Mouse (Mus musculus) embryonic fibroblast, embryonic 13.5 days (primary cell): ENCODE results near the gene Olfr1390.

Experiments
- CTCF ChIP-seq: IDR thresholded peaks from 2 replicates; pipeline ENCODE4 v1.5.1; 2011; ENCODE audit warnings: mild to moderate bottlenecking, control low read depth, low read length, moderate library complexity, borderline replicate concordance; ENCODE audit not compliant: insufficient read depth
- POLR2A ChIP-seq: IDR thresholded peaks from 2 replicates; pipeline ENCODE4 v1.6.1; 2011; ENCODE audit warnings: low read depth, mild to moderate bottlenecking, control low read depth, low read length, moderate library complexity

GRCm38 (mm10) chr11:49322442-49322841 is 12.5 kb upstream of the Olfr1390 start, which contains the start of gene Olfr1391:
- TF ChIP-seq POLR2A (no peak), CTCF (no peak)
